Mouse (Mus musculus) intestine, embryonic 15.5 days (tissue): ENCODE results near the gene Ash1l. TPM values are rescaled to one million over a fixed set of nuclear protein-coding genes. Genes with fewer than 3 reads are reported as not detected.
"Not testable (repeated sequence)": the region's sequence is repeated elsewhere in the genome, so short reads cannot be mapped to it uniquely, and the experiment has no call there.

Source experiments
- ATAC-seq: fragments of 200-750 bp; cut with Nextera tagmentation; 2 replicates; pipeline ENCODE4 v1.8.0; 2017; ENCODE audit warnings: moderate TSS enrichment, moderate library complexity
- H3K27ac ChIP-seq: fragments of 300-500 bp; sonication (generic); 2 replicates; pipeline ENCODE4 v1.5.1; 2015; ENCODE audit warnings: mild to moderate bottlenecking, inconsistent platforms
- H3K27me3 ChIP-seq: fragments of 300-500 bp; sonication (generic); replicated peaks from 2 replicates; pipeline ENCODE4 v1.6.1; 2015; ENCODE audit warnings: inconsistent platforms
- H3K36me3 ChIP-seq: fragments of 300-500 bp; sonication (generic); 2 replicates; pipeline ENCODE4 v1.6.1; 2015; ENCODE audit warnings: inconsistent platforms
- H3K4me1 ChIP-seq: fragments of 300-500 bp; sonication (generic); replicated peaks from 2 replicates; pipeline ENCODE4 v1.6.1; 2015; ENCODE audit warnings: inconsistent platforms
- H3K4me2 ChIP-seq: fragments of 300-500 bp; sonication (generic); replicated peaks from 2 replicates; pipeline ENCODE4 v1.6.1; 2015; ENCODE audit warnings: mild to moderate bottlenecking, inconsistent platforms
- H3K4me3 ChIP-seq: fragments of 300-500 bp; sonication (generic); replicated peaks from 2 replicates; pipeline ENCODE4 v1.5.1; 2015; ENCODE audit warnings: inconsistent platforms
- H3K9ac ChIP-seq: fragments of 300-500 bp; sonication (generic); 2 replicates; pipeline ENCODE4 v1.6.1; 2015; ENCODE audit warnings: inconsistent platforms
- H3K9me3 ChIP-seq: fragments of 300-500 bp; sonication (generic); 2 replicates; pipeline ENCODE4 v1.6.1; 2016; ENCODE audit warnings: inconsistent platforms
- WGBS: fragments of 180-500 bp; shearing (Covaris S2); methylation state at CpG from one replicate; pipeline ENCODE4 v1.1.7; 2015; 5-methylcytosine and 5-hydroxymethylcytosine counted together
- polyA plus RNA-seq: library from polyadenylated mRNA; unstranded; fragments of >200 nt; fragmentation: Nextera tagmentation; extraction: Ambion mirVana; gene quantifications from 2 replicates; pipeline ENCODE4 v1.2.1, GENCODE M21; 2015

The Ash1l gene
- polyA plus RNA-seq, 1 experiment from 2014 or later = 16.4 TPM

DNA sequence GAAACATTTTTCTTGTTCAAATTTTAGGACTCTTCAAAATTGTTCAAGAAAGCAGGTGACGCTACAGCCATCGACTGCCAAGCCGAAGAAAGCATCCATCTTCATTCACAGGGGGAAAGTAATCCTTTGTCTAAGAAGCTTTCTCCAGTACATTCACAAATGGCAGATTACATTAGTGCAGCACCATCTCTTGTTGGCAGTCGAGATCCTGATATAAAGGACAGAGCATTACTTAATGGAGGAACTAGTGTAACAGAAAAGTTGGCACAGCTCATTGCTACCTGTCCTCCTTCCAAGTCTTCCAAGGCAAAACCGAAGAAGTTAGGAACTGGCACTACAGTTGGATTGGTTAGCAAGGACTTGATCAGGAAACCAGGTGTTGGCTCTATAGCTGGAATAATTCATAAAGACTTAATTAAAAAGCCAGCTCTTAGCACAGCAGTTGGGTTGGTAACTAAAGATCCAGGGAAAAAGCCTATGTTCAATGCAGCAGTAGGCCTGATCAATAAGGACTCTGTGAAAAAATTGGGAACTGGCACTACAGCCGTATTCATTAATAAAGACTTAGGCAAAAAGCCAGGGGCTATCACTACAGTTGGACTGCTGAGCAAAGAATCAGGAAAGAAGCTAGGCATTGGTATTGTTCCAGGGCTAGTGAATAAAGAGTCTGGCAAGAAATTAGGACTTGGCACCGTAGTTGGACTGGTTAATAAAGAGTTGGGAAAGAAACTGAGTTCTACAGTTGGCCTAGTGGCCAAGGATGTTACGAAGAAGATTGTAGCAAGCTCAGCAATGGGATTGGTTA is 31.0 kb downstream of the Ash1l start:
- 93% methylated on average over 8 of the region's 8 CpGs for WGBS
- no peaks in the 10 kb centered on the region for H3K4me1 ChIP-seq
- H3K9me3 ChIP-seq = no peaks in the 10 kb centered on the region
- no peak overlapping the region for H3K4me3 ChIP-seq
- H3K4me2 ChIP-seq = no peak overlapping the region
- no peaks in the 10 kb centered on the region for H3K27me3 ChIP-seq
- ATAC-seq = no peak
- no peak overlapping the region for H3K9ac ChIP-seq
- no peak overlapping the region for H3K27ac ChIP-seq
- H3K36me3 ChIP-seq = peaks cover 7% of the 10 kb centered on the region; the same call in 1 of the 2 replicates

DNA sequence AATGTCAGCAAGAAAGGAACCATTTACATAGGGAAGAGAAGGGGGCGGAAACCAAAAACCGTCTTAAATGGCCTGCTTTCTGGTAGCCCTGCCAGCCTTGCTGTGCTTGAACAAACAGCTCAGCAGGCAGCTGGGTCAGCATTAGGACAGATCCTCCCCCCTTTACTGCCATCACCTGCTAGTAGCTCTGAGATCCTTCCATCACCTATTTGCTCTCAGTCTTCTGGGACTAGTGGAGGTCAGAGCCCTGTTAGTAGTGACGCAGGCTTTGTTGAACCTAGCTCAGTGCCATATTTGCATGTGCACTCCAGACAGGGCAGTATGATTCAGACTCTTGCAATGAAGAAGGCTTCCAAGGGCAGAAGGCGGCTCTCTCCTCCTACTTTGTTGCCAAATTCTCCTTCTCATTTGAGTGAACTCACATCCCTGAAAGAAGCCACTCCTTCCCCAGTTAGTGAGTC is 33.5 kb downstream of the Ash1l start:
- Histone ChIP-seq H3K9ac (no peak overlapping the region), H3K27me3 (no peaks in the 10 kb centered on the region), H3K9me3 (no peaks in the 10 kb centered on the region), H3K4me1 (no peaks in the 10 kb centered on the region), H3K4me2 (no peak overlapping the region), H3K27ac (no peak overlapping the region), H3K4me3 (no peak overlapping the region), H3K36me3 (peaks cover 7% of the 10 kb centered on the region; the same call in 1 of the 2 replicates)
- no peak for ATAC-seq
- 57% methylated on average over 4 of the region's 4 CpGs for WGBS

DNA sequence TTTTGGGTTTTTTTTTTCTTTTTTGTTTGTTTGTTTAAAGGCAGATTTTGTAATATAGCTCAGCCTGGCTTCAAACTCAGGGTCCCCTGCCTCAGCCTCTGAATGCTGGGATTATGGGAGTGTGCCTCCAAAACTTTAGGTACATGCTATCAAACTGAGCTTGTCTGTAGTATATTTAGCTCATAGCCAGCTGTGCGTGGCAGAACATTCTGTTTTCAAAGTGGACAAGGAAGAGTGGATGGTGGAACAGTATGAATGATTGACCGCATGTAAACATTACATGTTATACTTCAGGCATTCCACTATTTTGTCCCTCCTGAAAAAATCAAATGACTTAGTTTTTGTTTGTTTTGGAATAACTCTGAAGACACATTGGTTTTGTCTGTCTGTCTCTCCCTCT is 42.4 kb downstream of the Ash1l start:
- no peak for ATAC-seq
- Histone ChIP-seq H3K4me1 (no peaks in the 10 kb centered on the region), H3K9ac (no peak overlapping the region), H3K27me3 (no peaks in the 10 kb centered on the region), H3K36me3 (0 out of 2 replicates have a peak, but pooled peaks cover 4% of the 10 kb centered on the region), H3K9me3 (no peaks in the 10 kb centered on the region), H3K4me2 (no peak overlapping the region), H3K4me3 (no peak overlapping the region), H3K27ac (no peak overlapping the region)
- WGBS = 80% methylated on average over 2 of the region's 2 CpGs

DNA sequence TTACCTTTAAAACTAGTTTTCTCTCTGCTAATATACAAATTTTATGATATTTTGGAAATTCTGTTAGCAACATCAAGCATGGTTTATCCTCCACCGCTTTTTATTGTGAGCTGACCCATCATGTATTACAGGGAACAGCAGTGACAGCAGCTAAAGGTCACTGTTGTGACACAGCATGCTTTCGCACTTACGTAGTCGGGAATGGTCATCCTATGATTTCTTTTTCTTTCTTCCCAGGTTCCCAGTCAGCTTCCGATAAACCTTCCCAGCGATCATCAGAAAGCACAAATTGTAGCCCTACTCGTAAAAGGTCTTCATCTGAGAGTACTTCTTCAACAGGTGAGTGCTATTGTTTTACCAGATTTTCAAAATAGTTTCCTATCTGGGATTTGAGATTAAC is 51.1 kb downstream of the Ash1l start:
- ATAC-seq = no peak
- Histone ChIP-seq H3K9me3 (no peaks in the 10 kb centered on the region), H3K9ac (no peak overlapping the region), H3K27me3 (no peaks in the 10 kb centered on the region), H3K27ac (no peak overlapping the region), H3K4me3 (no peak overlapping the region), H3K36me3 (peaks cover 8% of the 10 kb centered on the region), H3K4me1 (no peaks in the 10 kb centered on the region), H3K4me2 (no peak overlapping the region)
- 92% methylated on average over 7 of the region's 7 CpGs for WGBS

DNA sequence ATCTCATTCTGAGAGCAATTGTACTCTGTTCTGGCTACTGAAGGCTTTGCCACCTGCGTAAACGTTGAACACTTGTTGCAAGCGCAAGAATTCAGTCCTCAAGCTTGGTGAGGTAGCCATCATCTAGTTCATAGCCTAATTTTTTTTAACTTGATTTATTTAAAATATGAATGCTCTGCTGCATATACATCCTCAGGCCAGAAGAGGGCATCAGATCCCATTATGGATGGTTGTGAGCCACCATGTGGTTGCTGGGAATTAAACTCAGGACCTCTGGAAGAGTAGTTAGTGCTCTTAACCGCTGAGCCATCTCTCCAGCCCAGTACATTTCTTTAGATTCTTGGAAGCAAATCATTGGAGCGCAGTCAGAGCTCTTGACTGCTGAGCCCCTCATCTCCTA is 80.5 kb downstream of the Ash1l start:
- not testable (repeated sequence) for ATAC-seq, H3K27me3 ChIP-seq, H3K27ac ChIP-seq, H3K4me3 ChIP-seq, H3K9me3 ChIP-seq, H3K4me2 ChIP-seq, H3K9ac ChIP-seq, H3K4me1 ChIP-seq
- 95% methylated on average over 5 of the region's 5 CpGs for WGBS
- H3K36me3 ChIP-seq = peaks cover 36% of the 10 kb centered on the region

DNA sequence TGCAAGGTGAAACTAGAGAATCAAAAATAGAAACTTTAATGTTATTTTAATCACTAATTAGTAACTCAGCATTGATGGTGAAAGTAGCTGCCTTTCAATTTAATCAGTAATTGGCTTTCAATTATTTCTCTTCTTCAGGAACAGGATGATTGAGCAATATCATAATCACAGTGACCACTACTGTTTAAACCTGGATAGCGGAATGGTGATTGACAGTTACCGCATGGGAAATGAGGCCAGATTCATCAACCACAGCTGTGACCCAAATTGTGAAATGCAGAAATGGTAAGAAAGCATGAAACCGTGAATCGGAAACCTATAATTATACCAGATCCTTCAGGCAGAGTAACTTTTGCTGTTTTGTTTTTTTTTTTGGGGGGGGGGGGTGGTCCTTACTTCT is 92.9 kb downstream of the Ash1l start:
- no peak overlapping the region for H3K27ac ChIP-seq
- peaks cover 31% of the 10 kb centered on the region for H3K36me3 ChIP-seq
- no peaks in the 10 kb centered on the region for H3K4me1 ChIP-seq
- no peak overlapping the region for H3K4me2 ChIP-seq
- no peak overlapping the region for H3K4me3 ChIP-seq
- no peaks in the 10 kb centered on the region for H3K27me3 ChIP-seq
- ATAC-seq = no peak
- 97% methylated on average over 4 of the region's 4 CpGs for WGBS
- H3K9me3 ChIP-seq = no peaks in the 10 kb centered on the region
- no peak overlapping the region for H3K9ac ChIP-seq

DNA sequence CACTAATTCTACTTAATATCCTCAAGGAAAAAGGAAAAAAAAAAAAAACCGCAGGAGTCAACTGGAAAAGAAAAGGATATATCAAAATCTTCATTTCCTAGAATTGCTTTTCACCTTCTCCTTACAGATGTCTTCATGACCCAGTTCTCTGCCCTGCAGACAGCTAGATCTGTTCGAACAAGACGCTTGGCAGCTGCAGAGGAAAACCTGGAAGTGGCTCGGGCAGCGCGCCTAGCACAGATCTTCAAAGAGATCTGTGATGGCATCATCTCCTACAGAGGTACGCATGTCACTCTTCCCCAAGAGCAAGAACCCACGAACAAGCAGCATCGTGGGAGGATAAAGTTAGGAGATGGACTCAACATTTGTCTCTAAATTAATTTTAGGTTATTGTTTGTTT is 107.9 kb downstream of the Ash1l start:
- no peak overlapping the region for H3K27ac ChIP-seq
- H3K4me2 ChIP-seq = no peak overlapping the region
- no peak overlapping the region for H3K4me3 ChIP-seq
- no peaks in the 10 kb centered on the region for H3K27me3 ChIP-seq
- H3K4me1 ChIP-seq = no peaks in the 10 kb centered on the region
- no peak for ATAC-seq
- peaks cover 47% of the 10 kb centered on the region for H3K36me3 ChIP-seq
- 94% methylated on average over 9 of the region's 9 CpGs for WGBS
- H3K9me3 ChIP-seq = no peaks in the 10 kb centered on the region
- H3K9ac ChIP-seq = no peak overlapping the region

DNA sequence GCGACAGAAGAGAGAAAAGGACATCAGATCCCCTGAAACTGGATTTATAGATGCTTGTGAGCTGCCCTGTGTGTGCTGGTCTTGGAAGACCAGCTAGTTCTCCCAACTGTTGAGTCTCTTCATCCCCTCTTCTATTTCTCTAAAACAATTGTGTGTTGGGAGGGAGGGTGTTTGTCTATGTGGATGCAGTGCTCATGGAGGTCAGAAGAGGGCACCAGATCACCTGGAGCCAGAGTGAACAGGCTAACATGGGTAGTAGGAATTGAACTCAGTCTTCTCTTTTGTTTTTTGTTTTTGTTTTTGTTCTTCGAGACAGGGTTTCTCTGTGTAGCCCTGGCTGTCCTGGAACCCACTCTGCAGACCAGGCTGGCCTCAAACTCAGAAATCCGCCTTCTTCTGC is 108.4 kb downstream of the Ash1l start:
- H3K27me3 ChIP-seq = no peaks in the 10 kb centered on the region
- 87% methylated on average over 3 of the region's 3 CpGs for WGBS

DNA sequence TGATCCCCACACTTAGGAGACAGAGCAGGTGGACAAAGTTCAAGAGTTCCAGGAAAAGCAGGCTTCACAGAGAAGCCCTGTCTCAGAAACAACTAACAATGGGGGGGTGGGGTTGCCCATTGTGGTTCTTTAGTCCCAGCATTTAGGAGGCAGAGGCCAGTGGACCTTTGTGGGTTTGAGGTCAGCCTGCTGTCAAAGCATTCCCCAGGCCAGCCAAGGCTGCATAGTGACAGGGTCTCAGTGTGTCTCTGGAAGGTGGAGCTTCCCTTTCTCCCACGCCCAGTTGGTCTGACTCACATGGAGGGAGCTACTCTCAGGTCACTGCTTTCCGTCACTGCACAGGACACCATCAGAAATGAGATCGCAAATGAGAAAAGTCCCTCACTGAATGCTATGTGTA is 111.3 kb downstream of the Ash1l start:
- H3K4me3 ChIP-seq = no peak overlapping the region
- H3K36me3 ChIP-seq = peaks cover 54% of the 10 kb centered on the region
- WGBS = 74% methylated on average over 3 of the region's 3 CpGs
- H3K27ac ChIP-seq = no peak overlapping the region
- H3K9me3 ChIP-seq = no peaks in the 10 kb centered on the region
- ATAC-seq = no peak
- H3K9ac ChIP-seq = no peak overlapping the region
- H3K4me2 ChIP-seq = no peak overlapping the region
- no peaks in the 10 kb centered on the region for H3K4me1 ChIP-seq
- no peaks in the 10 kb centered on the region for H3K27me3 ChIP-seq

More for the DNA sequence above, 108.4 kb downstream of the Ash1l start:
- Histone ChIP-seq H3K9me3 (no peaks in the 10 kb centered on the region), H3K9ac (no peak overlapping the region), H3K27ac (no peak overlapping the region), H3K4me1 (no peaks in the 10 kb centered on the region), H3K4me3 (no peak overlapping the region), H3K36me3 (peaks cover 50% of the 10 kb centered on the region), H3K4me2 (no peak overlapping the region)
- no peak for ATAC-seq

DNA sequence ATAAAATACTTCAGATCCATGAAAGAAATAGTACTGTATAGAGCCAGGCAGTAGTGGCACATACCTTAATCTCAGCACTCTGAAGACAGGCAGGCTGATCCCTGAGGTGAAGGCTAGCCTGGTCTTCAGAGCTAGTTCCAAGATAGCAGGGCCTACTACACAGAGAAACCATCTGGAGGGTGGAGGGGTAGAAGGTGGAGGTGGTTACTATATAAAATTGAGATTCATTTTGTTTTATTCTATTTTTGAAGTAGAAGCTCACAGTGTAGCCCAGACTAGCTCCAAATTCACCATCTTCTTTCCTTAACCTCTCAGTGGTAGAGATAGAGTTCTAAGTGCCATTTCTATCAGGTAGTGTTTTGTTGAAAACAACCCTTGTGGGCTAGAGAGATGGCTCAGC is 116.8 kb downstream of the Ash1l start:
- no peak for ATAC-seq
- peaks cover 57% of the 10 kb centered on the region for H3K36me3 ChIP-seq
- H3K9ac ChIP-seq = no peak overlapping the region
- no peak overlapping the region for H3K4me2 ChIP-seq
- no peak overlapping the region for H3K4me3 ChIP-seq
- H3K4me1 ChIP-seq = no peaks in the 10 kb centered on the region
- H3K27me3 ChIP-seq = no peaks in the 10 kb centered on the region
- no peak overlapping the region for H3K27ac ChIP-seq
- H3K9me3 ChIP-seq = no peaks in the 10 kb centered on the region

DNA sequence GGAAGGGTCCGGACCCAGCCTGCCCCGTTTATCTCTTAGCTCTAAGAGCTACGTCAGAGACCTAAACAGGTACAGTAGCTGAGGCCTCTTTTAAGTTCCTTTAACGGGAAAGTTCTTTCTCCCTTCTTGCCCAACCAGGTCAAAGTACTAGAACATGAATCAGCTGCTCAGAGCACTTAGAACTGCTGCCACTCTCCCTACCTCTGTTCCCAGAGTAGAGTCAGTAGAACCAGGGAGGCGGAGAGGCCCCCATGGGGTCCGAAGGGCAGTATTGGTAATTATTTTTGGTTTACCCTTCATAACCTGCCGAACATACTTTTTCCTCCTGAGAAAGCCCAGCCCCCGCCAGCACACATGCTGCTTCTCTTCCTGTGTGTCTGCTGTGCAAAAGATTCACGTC is 127.0 kb downstream of the Ash1l start:
- WGBS = 80% methylated on average over 9 of the region's 9 CpGs
- H3K9me3 ChIP-seq = no peaks in the 10 kb centered on the region
- H3K4me3 ChIP-seq = no peak overlapping the region
- peaks cover 53% of the 10 kb centered on the region for H3K36me3 ChIP-seq
- H3K4me1 ChIP-seq = no peaks in the 10 kb centered on the region
- H3K4me2 ChIP-seq = no peak overlapping the region
- ATAC-seq = peak; percentile 73
- H3K27ac ChIP-seq = no peak overlapping the region
- H3K27me3 ChIP-seq = no peaks in the 10 kb centered on the region
- no peak overlapping the region for H3K9ac ChIP-seq

DNA sequence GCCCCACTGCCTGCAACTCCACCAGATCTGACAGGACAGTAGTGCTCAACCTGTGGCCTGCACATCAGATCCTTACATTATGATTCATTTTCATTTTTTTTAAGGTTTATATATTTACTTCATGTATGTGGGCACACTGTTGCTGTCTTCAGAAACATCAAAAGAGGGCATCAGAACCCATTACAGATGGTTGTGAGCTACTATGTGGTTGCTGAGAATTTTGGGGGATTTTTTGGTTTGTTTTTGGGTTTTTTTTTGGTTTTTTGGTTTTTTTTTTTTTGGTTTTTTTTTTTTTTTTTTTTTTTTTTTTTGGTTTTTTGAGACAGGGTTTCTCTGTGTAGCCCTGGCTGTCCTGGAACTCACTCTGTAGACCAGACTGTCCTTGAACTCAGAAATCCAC is 131.9 kb downstream of the Ash1l start:
- not testable (repeated sequence) for H3K27ac ChIP-seq
- H3K36me3 ChIP-seq = peaks cover 15% of the 10 kb centered on the region

DNA sequence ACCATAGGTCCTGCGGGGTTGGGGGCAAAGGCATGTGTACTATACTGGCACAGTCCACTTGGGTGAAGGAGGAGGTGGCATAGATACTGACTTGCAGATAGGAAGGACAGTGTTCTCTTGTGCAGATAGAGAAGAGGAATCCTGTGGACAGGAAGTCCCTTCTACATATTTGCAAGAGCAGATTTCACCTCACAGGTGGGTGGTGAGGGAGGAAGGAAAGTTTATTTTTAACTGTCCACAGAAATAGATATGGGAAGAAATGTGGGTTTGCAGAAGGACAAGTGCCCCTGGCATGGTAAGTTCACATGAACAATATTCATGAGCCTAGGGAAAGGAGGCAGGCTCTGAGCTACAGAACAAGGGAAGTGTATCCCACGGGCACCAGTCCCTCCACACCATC is 133.7 kb downstream of the Ash1l start:
- H3K27ac ChIP-seq = no peak overlapping the region
- no peaks in the 10 kb centered on the region for H3K9me3 ChIP-seq
- no peaks in the 10 kb centered on the region for H3K27me3 ChIP-seq
- WGBS = 78% methylated on average over 2 of the region's 2 CpGs
- no peak for ATAC-seq
- peaks cover 10% of the 10 kb centered on the region; the same call in 1 of the 2 replicates for H3K36me3 ChIP-seq
- no peak overlapping the region for H3K4me3 ChIP-seq
- peaks cover 16% of the 10 kb centered on the region for H3K4me1 ChIP-seq
- H3K9ac ChIP-seq = no peak overlapping the region
- H3K4me2 ChIP-seq = no peak overlapping the region

More for the DNA sequence above, 131.9 kb downstream of the Ash1l start:
- not testable (repeated sequence) for ATAC-seq, H3K4me3 ChIP-seq, H3K9ac ChIP-seq, H3K27me3 ChIP-seq, H3K4me2 ChIP-seq, H3K9me3 ChIP-seq, H3K4me1 ChIP-seq
